Mouse (Mus musculus): ENCODE data around the gene Ccdc169.

DNA sequence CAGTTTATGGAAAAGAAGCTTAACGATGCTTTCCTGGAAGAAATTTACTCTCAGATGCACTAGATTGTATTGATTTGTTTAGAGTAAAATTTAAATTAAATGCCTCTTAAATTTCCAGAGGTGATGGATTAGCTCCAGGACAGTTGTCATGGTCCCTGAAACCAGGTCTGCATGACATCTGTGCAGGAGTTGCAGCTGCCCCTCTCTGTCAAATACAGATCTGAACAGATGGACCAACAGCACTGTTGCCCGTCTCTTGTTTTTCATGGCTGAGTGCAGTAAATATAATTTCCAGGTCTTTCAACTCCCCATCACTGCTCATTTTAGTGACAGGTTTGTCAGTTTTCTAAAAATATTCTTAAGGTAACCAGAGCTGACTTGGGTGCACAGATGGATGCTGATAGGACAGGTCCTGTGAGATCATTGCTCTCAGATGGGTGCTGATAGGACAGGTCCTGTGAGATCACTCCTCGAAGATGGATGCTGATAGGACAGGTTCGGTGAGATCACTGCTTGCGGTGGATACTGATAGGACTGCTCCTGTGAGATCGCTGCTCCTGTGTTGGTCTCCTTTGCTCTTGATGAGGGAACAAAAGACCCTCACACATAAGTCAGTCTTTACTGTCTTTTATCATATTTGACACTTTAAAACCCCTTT, 5.4 kb upstream of the Ccdc169 start:
- no peak for TF ChIP-seq TAL1 (IDR thresholded peaks at IDR 0.05; ENCODE audit: low read length)
- no peak for TF ChIP-seq GATA1 (IDR thresholded peaks at IDR 0.05; ENCODE audit: low read length)
